Mouse (Mus musculus): ENCODE results near the gene Fam171a1. TPM values are rescaled to one million over a fixed set of nuclear protein-coding genes. Genes with fewer than 3 reads are reported as not detected.
"Not testable (repeated sequence)": the region's sequence is repeated elsewhere in the genome, so short reads cannot be mapped to it uniquely, and the experiment has no call there.

The Fam171a1 gene
- polyA plus RNA-seq, 1 experiment from 2014 or later: 25.5 TPM

DNA sequence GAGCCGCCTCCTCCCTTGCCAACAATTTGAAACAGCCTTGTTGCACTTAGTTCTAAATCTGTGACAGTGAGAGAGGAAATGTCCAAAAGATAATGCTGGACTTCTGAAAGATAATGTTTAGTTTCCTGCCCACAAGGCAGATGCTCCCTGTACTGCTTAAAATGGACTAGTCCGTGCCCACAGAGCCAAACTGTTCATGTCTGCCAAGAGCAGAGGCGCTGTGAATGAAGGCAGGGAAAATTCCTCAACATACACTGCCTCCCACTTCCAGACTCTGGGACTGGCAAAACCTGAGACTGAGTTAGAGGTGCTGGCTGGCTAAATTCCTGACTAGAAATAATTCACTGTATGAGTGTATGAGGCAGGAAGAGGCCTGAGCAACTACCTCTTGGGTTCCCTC lies 58.6 kb downstream of the Fam171a1 start:
- H3K9ac ChIP-seq (ENCODE audit: low read length): no peak overlapping the region
- no peaks in the 10 kb centered on the region for H3K9me3 ChIP-seq (replicated peaks; ENCODE audit: control insufficient read depth, low read length)
- no peak for ATAC-seq (ENCODE audit: insufficient read depth, low FRiP score)
- no peaks in the 10 kb centered on the region for H3K27me3 ChIP-seq (ENCODE audit: control insufficient read depth, insufficient read depth, low read length)
- H3K27ac ChIP-seq (ENCODE audit: low read length): no peak overlapping the region; the same call in 1 of the 2 replicates
- no peak overlapping the region for H3K4me2 ChIP-seq (ENCODE audit: low read depth, low read length)
- 55% methylated on average over 3 of the region's 3 CpGs for WGBS
- no peak overlapping the region for H3K4me3 ChIP-seq (replicated peaks; ENCODE audit: low read length)
- no peaks in the 10 kb centered on the region for H3K36me3 ChIP-seq (ENCODE audit: control insufficient read depth, insufficient read depth, low read length)
- peaks cover 6% of the 10 kb centered on the region; the same call in 1 of the 2 replicates for H3K4me1 ChIP-seq (ENCODE audit: control insufficient read depth, insufficient read depth, low read length)

- 74% methylated on average over 5 of the region's 5 CpGs for WGBS
These were observed 60.9 kb downstream of the Fam171a1 start for GRCm38 (mm10) chr2:3174890-3175289.

GRCm38 (mm10) chr2:3175988-3176387 lies 62.0 kb downstream of the Fam171a1 start:
- H3K9me3 ChIP-seq (replicated peaks; ENCODE audit: control insufficient read depth, low read length); ATAC-seq (ENCODE audit: insufficient read depth, low FRiP score); H3K4me1 ChIP-seq (ENCODE audit: control insufficient read depth, insufficient read depth, low read length); H3K4me3 ChIP-seq (replicated peaks; ENCODE audit: low read length); H3K27ac ChIP-seq (ENCODE audit: low read length); H3K27me3 ChIP-seq (ENCODE audit: control insufficient read depth, insufficient read depth, low read length); H3K9ac ChIP-seq (ENCODE audit: low read length); H3K4me2 ChIP-seq (ENCODE audit: low read depth, low read length); H3K36me3 ChIP-seq (ENCODE audit: control insufficient read depth, insufficient read depth, low read length): not testable (repeated sequence)
- WGBS: 95% methylated on average over 4 of the region's 4 CpGs

More at GRCm38 (mm10) chr2:3174890-3175289, 60.9 kb downstream of the Fam171a1 start:
- no peaks in the 10 kb centered on the region for H3K9me3 ChIP-seq (replicated peaks; ENCODE audit: control insufficient read depth, low read length)
- H3K9ac ChIP-seq (ENCODE audit: low read length): no peak overlapping the region
- H3K36me3 ChIP-seq (ENCODE audit: control insufficient read depth, insufficient read depth, low read length): no peaks in the 10 kb centered on the region
- H3K4me2 ChIP-seq (ENCODE audit: low read depth, low read length): no peak overlapping the region
- H3K27ac ChIP-seq (ENCODE audit: low read length): no peak overlapping the region
- no peak for ATAC-seq (ENCODE audit: insufficient read depth, low FRiP score)
- no peaks in the 10 kb centered on the region for H3K27me3 ChIP-seq (ENCODE audit: control insufficient read depth, insufficient read depth, low read length)
- H3K4me1 ChIP-seq (ENCODE audit: control insufficient read depth, insufficient read depth, low read length): 0 out of 2 replicates have a peak, but pooled peaks cover 6% of the 10 kb centered on the region
- H3K4me3 ChIP-seq (replicated peaks; ENCODE audit: low read length): no peak overlapping the region

DNA sequence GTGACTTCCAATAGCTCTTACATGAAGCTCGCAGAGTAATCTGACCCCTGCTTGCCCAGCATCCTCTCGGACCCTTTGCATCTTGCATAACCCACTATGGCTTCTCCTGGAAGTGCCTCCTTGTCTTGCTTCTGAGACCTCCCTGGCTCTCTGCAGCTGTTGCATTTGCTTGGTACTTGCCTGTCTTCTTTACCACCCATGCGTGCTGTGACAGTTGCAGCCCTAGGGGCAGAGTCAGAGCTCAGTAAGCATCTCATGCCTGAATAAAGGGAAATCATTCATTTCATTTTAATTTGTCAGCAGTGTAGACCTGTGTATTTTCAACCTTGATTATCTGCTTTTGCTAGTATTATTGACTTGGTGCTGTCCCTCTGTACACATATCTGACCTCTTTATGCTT lies 62.7 kb downstream of the Fam171a1 start:
- Histone ChIP-seq H3K27ac (ENCODE audit: low read length) (no peak overlapping the region), H3K36me3 (ENCODE audit: control insufficient read depth, insufficient read depth, low read length) (no peaks in the 10 kb centered on the region), H3K9me3 (replicated peaks; ENCODE audit: control insufficient read depth, low read length) (no peaks in the 10 kb centered on the region), H3K27me3 (ENCODE audit: control insufficient read depth, insufficient read depth, low read length) (no peaks in the 10 kb centered on the region), H3K9ac (ENCODE audit: low read length) (no peak overlapping the region), H3K4me1 (ENCODE audit: control insufficient read depth, insufficient read depth, low read length) (0 out of 2 replicates have a peak, but pooled peaks cover 6% of the 10 kb centered on the region), H3K4me3 (replicated peaks; ENCODE audit: low read length) (no peak overlapping the region), H3K4me2 (ENCODE audit: low read depth, low read length) (no peak overlapping the region)
- no peak for ATAC-seq (ENCODE audit: insufficient read depth, low FRiP score)
- 74% methylated on average over 3 of the region's 3 CpGs for WGBS

GRCm38 (mm10) chr2:3180550-3180949 lies 66.5 kb downstream of the Fam171a1 start:
- H3K4me3 ChIP-seq (replicated peaks; ENCODE audit: low read length): no peak overlapping the region
- no peak overlapping the region for H3K4me2 ChIP-seq (ENCODE audit: low read depth, low read length)
- H3K9me3 ChIP-seq (replicated peaks; ENCODE audit: control insufficient read depth, low read length): no peaks in the 10 kb centered on the region
- H3K9ac ChIP-seq (ENCODE audit: low read length): no peak overlapping the region
- H3K27ac ChIP-seq (ENCODE audit: low read length): peak overlapping the region; percentile 36; the same call in 1 of the 2 replicates
- no peaks in the 10 kb centered on the region for H3K27me3 ChIP-seq (ENCODE audit: control insufficient read depth, insufficient read depth, low read length)
- 68% methylated on average over 4 of the region's 4 CpGs for WGBS
- no peaks in the 10 kb centered on the region for H3K36me3 ChIP-seq (ENCODE audit: control insufficient read depth, insufficient read depth, low read length)
- ATAC-seq (ENCODE audit: insufficient read depth, low FRiP score): no peak
- H3K4me1 ChIP-seq (ENCODE audit: control insufficient read depth, insufficient read depth, low read length): no peaks in the 10 kb centered on the region

DNA sequence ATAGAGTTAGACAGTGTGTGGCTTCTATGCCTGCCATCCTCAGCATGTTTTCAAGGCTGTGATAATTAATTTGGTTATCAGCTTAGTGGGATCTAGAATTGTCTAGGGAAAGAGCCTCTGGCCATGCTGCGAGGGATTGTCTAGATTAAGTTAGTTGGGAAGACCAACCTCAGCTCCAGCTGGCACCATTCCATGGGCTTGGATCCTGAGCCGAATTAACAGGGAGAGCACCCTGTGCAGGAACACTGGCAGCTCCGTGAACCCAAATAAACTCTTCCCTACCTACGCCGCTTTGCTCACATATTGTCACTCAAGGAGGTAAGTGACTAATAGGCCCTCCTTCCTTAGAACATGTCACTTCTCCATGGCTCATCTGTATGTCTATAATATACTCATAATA lies 69.6 kb downstream of the Fam171a1 start:
- H3K4me1 ChIP-seq (ENCODE audit: control insufficient read depth, insufficient read depth, low read length): no peaks in the 10 kb centered on the region
- ATAC-seq (ENCODE audit: insufficient read depth, low FRiP score): no peak
- no peak overlapping the region for H3K4me3 ChIP-seq (replicated peaks; ENCODE audit: low read length)
- no peak overlapping the region for H3K4me2 ChIP-seq (ENCODE audit: low read depth, low read length)
- WGBS: 70% methylated on average over 5 of the region's 5 CpGs
- H3K27ac ChIP-seq (ENCODE audit: low read length): no peak overlapping the region
- H3K27me3 ChIP-seq (ENCODE audit: control insufficient read depth, insufficient read depth, low read length): no peaks in the 10 kb centered on the region
- no peak overlapping the region for H3K9ac ChIP-seq (ENCODE audit: low read length)
- no peaks in the 10 kb centered on the region for H3K36me3 ChIP-seq (ENCODE audit: control insufficient read depth, insufficient read depth, low read length)
- H3K9me3 ChIP-seq (replicated peaks; ENCODE audit: control insufficient read depth, low read length): no peaks in the 10 kb centered on the region

GRCm38 (mm10) chr2:3185335-3185734 lies 71.3 kb downstream of the Fam171a1 start:
- Histone ChIP-seq H3K27ac (ENCODE audit: low read length) (no peak overlapping the region), H3K4me3 (replicated peaks; ENCODE audit: low read length) (no peak overlapping the region), H3K9ac (ENCODE audit: low read length) (no peak overlapping the region), H3K9me3 (replicated peaks; ENCODE audit: control insufficient read depth, low read length) (no peaks in the 10 kb centered on the region), H3K4me1 (ENCODE audit: control insufficient read depth, insufficient read depth, low read length) (no peaks in the 10 kb centered on the region), H3K27me3 (ENCODE audit: control insufficient read depth, insufficient read depth, low read length) (no peaks in the 10 kb centered on the region), H3K4me2 (ENCODE audit: low read depth, low read length) (no peak overlapping the region), H3K36me3 (ENCODE audit: control insufficient read depth, insufficient read depth, low read length) (no peaks in the 10 kb centered on the region)
- ATAC-seq (ENCODE audit: insufficient read depth, low FRiP score): no peak
- 76% methylated on average over 5 of the region's 5 CpGs for whole genome bisulfite sequencing

- Histone ChIP-seq H3K4me3 (replicated peaks; ENCODE audit: low read length) (no peak overlapping the region), H3K27ac (ENCODE audit: low read length) (no peak overlapping the region), H3K4me2 (ENCODE audit: low read depth, low read length) (no peak overlapping the region), H3K4me1 (ENCODE audit: control insufficient read depth, insufficient read depth, low read length) (no peaks in the 10 kb centered on the region), H3K36me3 (ENCODE audit: control insufficient read depth, insufficient read depth, low read length) (no peaks in the 10 kb centered on the region), H3K27me3 (ENCODE audit: control insufficient read depth, insufficient read depth, low read length) (no peaks in the 10 kb centered on the region), H3K9me3 (replicated peaks; ENCODE audit: control insufficient read depth, low read length) (no peaks in the 10 kb centered on the region), H3K9ac (ENCODE audit: low read length) (no peak overlapping the region)
- WGBS: 83% methylated on average over 10 of the region's 10 CpGs
- ATAC-seq (ENCODE audit: insufficient read depth, low FRiP score): no peak
These were observed 74.9 kb downstream of the Fam171a1 start for GRCm38 (mm10) chr2:3188745-3189475.

DNA sequence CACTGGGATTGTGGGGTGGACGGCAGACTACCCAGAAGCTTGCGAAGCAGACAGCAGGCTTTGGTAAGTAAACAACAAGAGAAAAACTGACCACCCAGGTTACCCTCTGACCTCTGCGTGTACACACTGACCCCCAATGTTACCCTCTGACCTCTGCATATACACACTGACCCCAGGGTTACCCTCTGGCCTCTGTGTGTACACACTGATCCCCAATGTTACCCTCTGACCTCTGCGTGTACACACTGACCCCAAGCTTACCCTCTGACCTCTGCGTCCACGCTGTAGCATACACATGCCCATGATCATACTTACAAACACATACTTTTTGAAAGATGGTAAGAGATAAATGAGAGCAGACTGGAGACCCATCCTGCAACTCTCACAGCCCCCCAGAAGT lies 77.1 kb downstream of the Fam171a1 start:
- Histone ChIP-seq H3K27ac (ENCODE audit: low read length) (no peak overlapping the region), H3K27me3 (ENCODE audit: control insufficient read depth, insufficient read depth, low read length) (no peaks in the 10 kb centered on the region), H3K9me3 (replicated peaks; ENCODE audit: control insufficient read depth, low read length) (no peaks in the 10 kb centered on the region), H3K4me2 (ENCODE audit: low read depth, low read length) (no peak overlapping the region), H3K36me3 (ENCODE audit: control insufficient read depth, insufficient read depth, low read length) (no peaks in the 10 kb centered on the region), H3K4me1 (ENCODE audit: control insufficient read depth, insufficient read depth, low read length) (no peaks in the 10 kb centered on the region), H3K4me3 (replicated peaks; ENCODE audit: low read length) (no peak overlapping the region), H3K9ac (ENCODE audit: low read length) (no peak overlapping the region)
- ATAC-seq (ENCODE audit: insufficient read depth, low FRiP score): no peak
- 76% methylated on average over 6 of the region's 6 CpGs for WGBS
